Mouse (Mus musculus) heart, embryonic 14.5 days (tissue): ENCODE data around the gene Xpo6. TPM values are rescaled to one million over a fixed set of nuclear protein-coding genes. Genes with fewer than 3 reads are reported as not detected.

ENCODE experiments used
- ATAC-seq: fragments of 200-750 bp; cut with Nextera tagmentation; 2 replicates; pipeline ENCODE4 v1.8.0; 2017; ENCODE audit warnings: low read depth, moderate TSS enrichment; ENCODE audit not compliant: insufficient number of reproducible peaks, insufficient read depth, low FRiP score
- H3K27ac ChIP-seq, 2 experiments: fragments of 200-500 bp in 1 of 2; fragments of 300-500 bp in 1 of 2; sonication (generic) in 1 of 2; replicated peaks in 1 of 2; 2 replicates each; pipeline ENCODE4 v1.5.1; 2012 to 2014; ENCODE audit warnings: low read depth in 2 of 2, low read length in 2 of 2, control low read depth in 1 of 2, mild to moderate bottlenecking in 1 of 2, mixed read lengths in 1 of 2; ENCODE audit not compliant: control insufficient read depth in 1 of 2, insufficient read depth in 1 of 2
- H3K27me3 ChIP-seq: fragments of 300-500 bp; sonication (generic); 2 replicates; pipeline ENCODE4 v1.6.1; 2014; ENCODE audit warnings: mild to moderate bottlenecking, low read length, control low read depth; ENCODE audit not compliant: control insufficient read depth, insufficient read depth
- H3K36me3 ChIP-seq: fragments of 300-500 bp; sonication (generic); 2 replicates; pipeline ENCODE4 v1.6.1; 2014; ENCODE audit warnings: mild to moderate bottlenecking, control low read depth, low read length, mixed read lengths; ENCODE audit not compliant: control insufficient read depth, insufficient read depth
- H3K4me1 ChIP-seq, 2 experiments: fragments of 200-500 bp in 1 of 2; fragments of 300-500 bp in 1 of 2; sonication (generic) in 1 of 2; 2 replicates each; pipeline ENCODE4 v1.6.1; 2012 to 2014; ENCODE audit warnings: low read length in 2 of 2, control low read depth in 1 of 2, mixed read lengths in 1 of 2; ENCODE audit not compliant: control insufficient read depth in 2 of 2, insufficient read depth in 2 of 2
- H3K4me2 ChIP-seq: fragments of 300-500 bp; sonication (generic); 2 replicates; pipeline ENCODE4 v1.6.1; 2014; ENCODE audit warnings: mild to moderate bottlenecking, low read length
- H3K4me3 ChIP-seq, 2 experiments: fragments of 200-500 bp in 1 of 2; fragments of 300-500 bp in 1 of 2; sonication (generic) in 1 of 2; 2 replicates each; pipeline ENCODE4 v1.5.1; 2012 to 2014; ENCODE audit warnings: low read length in 2 of 2, mild to moderate bottlenecking in 2 of 2, control low read depth in 1 of 2, low read depth in 1 of 2, moderate library complexity in 1 of 2; ENCODE audit not compliant: control insufficient read depth in 1 of 2, insufficient read depth in 1 of 2
- H3K9ac ChIP-seq: fragments of 300-500 bp; sonication (generic); 2 replicates; pipeline ENCODE4 v1.6.1; 2014; ENCODE audit warnings: mild to moderate bottlenecking, low read length
- H3K9me3 ChIP-seq: fragments of 300-500 bp; sonication (generic); 2 replicates; pipeline ENCODE4 v1.6.1; 2016; ENCODE audit warnings: low read length, control low read depth; ENCODE audit not compliant: control insufficient read depth
- WGBS: fragments of 180-500 bp; shearing (Covaris S2); extraction: QIAGEN DNeasy Blood & Tissue Kit; methylation state at CpG from one replicate; pipeline ENCODE4 v1.1.7; 2014; 5-methylcytosine and 5-hydroxymethylcytosine counted together
- polyA plus RNA-seq: library from polyadenylated mRNA; unstranded; fragments of >200 nt; fragmentation: Nextera tagmentation; extraction: Ambion mirVana; gene quantifications from 2 replicates; pipeline ENCODE4 v1.2.1, GENCODE M21; 2014

Xpo6 gene
- polyA plus RNA-seq, 1 experiment from 2014 or later: 33.8 TPM

DNA sequence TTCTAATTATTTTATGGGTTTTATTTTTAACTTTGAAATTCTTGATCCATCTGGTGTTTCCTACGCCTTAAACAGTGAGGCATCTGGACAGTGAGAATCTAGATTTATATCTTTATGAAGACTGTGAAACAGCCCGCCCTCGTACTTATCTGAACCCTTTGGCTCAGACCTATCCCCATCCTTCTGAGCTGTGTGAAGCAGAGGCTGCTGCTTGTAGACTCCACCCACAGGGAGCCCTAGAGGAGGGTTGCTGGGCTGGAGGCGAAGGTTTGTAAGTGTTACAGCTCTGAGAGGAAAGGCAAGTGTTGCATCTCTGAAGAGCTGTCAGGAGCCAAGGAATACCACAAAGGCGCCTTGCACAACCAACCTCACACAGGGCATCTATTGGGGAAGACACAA is 36.5 kb upstream of the Xpo6 start:
- no peak for ATAC-seq
- H3K4me2 ChIP-seq: no peak overlapping the region
- peaks cover 3 to 5% of the 10 kb centered on the region in 2 experiments; a peak in 2 of 4 replicates for H3K4me1 ChIP-seq
- no peaks in the 10 kb centered on the region for H3K36me3 ChIP-seq
- H3K27me3 ChIP-seq: no peaks in the 10 kb centered on the region
- H3K27ac ChIP-seq: no peak overlapping the region
- no peak overlapping the region for H3K9ac ChIP-seq
- no peaks in the 10 kb centered on the region for H3K9me3 ChIP-seq
- WGBS: 51% methylated on average over 5 of the region's 5 CpGs
- no peak overlapping the region for H3K4me3 ChIP-seq

DNA sequence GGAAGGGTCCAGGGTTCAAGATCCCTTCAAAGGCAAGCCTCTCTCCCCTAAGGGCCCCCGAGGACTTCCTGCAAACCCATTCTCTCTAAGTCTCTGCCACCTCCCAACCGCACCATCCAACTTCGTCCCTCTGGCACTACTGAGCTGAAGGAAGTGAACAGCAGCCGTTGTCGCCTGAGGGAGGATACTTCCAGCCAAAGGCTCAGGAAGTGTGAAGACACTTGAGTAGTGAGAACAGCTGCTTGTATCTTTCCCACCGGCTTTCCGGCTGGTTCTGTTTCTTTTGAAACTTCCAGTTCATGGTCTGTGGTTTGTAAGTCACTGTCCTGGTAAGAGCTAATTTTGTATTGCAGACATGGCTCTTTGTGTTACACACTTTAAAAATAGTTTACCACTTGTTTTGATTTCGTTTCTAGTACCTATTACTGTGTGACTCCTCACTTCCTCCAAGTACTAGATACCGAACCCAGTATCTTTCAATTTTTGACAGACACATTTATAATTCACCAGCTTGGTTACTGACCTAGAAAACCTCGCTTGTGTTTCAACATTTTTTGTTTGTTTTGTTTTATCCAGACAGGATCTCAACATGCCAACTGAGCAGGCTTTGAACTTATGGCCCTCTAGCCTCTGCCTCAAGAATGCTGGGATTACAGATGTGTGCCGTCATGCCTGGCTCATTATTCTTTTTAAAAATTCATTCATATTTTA is 35.9 kb upstream of the Xpo6 start:
- Histone ChIP-seq H3K9ac (no peak overlapping the region), H3K9me3 (no peaks in the 10 kb centered on the region), H3K4me1 (peaks cover 3 to 5% of the 10 kb centered on the region in 2 experiments; a peak in 2 of 4 replicates), H3K27me3 (no peaks in the 10 kb centered on the region), H3K4me3 (no peak overlapping the region), H3K4me2 (no peak overlapping the region), H3K36me3 (no peaks in the 10 kb centered on the region), H3K27ac (no peak overlapping the region)
- no peak for ATAC-seq
- WGBS: 42% methylated on average over 11 of the region's 11 CpGs

DNA sequence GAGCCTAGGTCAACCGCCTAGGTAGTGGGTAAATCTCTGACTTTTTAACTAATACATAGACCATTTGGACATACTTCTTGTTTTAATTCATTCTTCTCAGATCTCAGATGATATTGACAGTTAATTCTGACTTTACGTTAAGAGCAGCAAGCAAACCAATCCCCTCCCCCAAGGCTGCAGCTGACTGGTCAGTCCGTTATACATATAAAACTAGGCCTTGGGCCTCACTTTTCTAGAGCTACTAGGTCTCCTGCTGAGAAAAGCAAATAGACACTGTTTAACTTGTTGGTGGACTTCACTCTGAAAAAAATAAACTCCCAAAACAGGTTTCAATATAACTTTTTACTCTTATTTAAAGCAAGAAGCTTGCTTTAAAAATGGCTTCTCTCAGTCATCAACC is 34.3 kb upstream of the Xpo6 start:
- H3K27me3 ChIP-seq: no peaks in the 10 kb centered on the region
- H3K9ac ChIP-seq: no peak overlapping the region
- H3K9me3 ChIP-seq: no peaks in the 10 kb centered on the region
- H3K36me3 ChIP-seq: no peaks in the 10 kb centered on the region
- H3K27ac ChIP-seq: no peak overlapping the region
- WGBS: 86% methylated on average over 3 of the region's 3 CpGs
- no peak for ATAC-seq
- peaks cover 3 to 5% of the 10 kb centered on the region in 2 experiments; a peak in 2 of 4 replicates for H3K4me1 ChIP-seq
- H3K4me2 ChIP-seq: no peak overlapping the region
- H3K4me3 ChIP-seq: no peak overlapping the region

DNA sequence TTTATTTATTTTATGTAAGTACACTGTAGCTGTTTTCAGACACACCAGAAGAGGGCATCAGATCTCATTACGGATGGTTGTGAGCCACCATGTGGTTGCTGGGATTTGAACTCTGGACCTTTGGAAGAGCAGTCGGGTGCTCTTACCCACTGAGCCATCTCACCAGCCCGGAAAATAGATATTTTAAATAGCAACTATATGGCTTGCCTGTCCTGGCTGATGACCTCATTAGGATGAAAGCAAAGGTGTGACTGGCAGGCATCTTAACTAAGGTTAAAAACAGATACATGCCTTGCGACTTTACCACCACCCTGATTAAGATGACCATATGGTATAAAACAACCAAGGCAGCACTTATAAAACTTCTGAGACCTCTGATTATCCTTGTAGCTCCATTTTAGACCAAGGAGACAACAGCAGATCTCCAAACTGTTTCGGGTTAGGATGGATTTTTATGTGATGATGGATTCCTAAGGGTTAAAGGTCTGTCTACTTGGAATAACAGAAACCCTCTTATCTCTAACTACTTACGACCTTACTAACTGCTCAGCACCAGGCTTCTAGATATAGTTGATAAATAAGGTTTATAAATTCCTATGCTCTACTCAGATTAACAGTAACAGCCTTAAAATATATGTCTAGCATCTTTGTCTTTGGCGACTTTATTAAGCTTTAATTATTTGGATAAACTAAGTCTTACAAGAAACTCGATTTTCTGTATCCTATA is 32.2 kb upstream of the Xpo6 start:
- H3K36me3 ChIP-seq: no peaks in the 10 kb centered on the region
- no peak overlapping the region for H3K9ac ChIP-seq
- no peak overlapping the region for H3K4me2 ChIP-seq
- H3K9me3 ChIP-seq: no peaks in the 10 kb centered on the region
- H3K4me3 ChIP-seq: no peak overlapping the region
- no peak for ATAC-seq
- WGBS: 53% methylated on average over 7 of the region's 8 CpGs
- H3K27me3 ChIP-seq: no peaks in the 10 kb centered on the region
- H3K4me1 ChIP-seq: peaks cover 3 to 5% of the 10 kb centered on the region in 2 experiments; a peak in 2 of 4 replicates
- no peak overlapping the region for H3K27ac ChIP-seq

DNA sequence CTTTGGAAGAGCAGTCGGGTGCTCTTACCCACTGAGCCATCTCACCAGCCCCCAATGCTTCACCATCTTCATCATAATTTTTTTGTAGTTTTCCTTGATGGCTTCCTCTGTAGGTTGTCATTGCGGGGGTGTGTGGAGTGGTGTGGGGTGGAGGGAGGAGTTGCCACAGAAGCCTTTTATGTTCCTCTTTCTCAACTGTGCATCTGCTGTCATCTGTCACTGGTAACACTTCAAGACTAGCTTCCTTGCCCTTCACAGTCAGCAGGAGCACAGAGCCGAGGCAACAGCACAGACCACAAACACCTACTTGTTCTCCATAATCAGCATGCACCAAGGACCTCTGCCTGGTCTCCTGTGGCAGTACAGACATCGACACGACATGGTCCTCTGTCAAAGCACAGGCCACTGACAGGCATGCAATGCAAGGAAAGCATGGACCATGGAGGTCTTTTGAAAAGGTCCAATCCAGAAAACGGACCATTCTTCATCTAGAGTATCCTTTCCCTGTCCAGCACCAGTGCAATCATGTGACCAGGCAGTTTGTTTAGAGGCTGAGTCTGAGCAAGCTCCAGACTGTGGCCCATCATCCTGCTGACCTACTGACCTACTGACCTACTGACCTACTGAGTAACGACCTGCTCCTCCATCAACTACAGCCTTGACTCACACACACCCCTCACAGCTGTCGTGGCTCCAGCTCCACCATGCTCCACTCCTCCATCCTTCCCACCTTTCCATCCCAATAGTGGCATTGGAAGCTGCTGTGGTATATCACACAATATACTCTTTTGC is 30.3 kb upstream of the Xpo6 start:
- no peak for ATAC-seq
- H3K4me3 ChIP-seq: no peak overlapping the region
- H3K9me3 ChIP-seq: no peaks in the 10 kb centered on the region
- H3K27ac ChIP-seq: no peak overlapping the region
- no peak overlapping the region for H3K4me2 ChIP-seq
- no peaks in the 10 kb centered on the region for H3K36me3 ChIP-seq
- no peaks in the 10 kb centered on the region for H3K4me1 ChIP-seq
- WGBS: 65% methylated on average over 8 of the region's 8 CpGs
- H3K27me3 ChIP-seq: no peaks in the 10 kb centered on the region
- no peak overlapping the region for H3K9ac ChIP-seq

DNA sequence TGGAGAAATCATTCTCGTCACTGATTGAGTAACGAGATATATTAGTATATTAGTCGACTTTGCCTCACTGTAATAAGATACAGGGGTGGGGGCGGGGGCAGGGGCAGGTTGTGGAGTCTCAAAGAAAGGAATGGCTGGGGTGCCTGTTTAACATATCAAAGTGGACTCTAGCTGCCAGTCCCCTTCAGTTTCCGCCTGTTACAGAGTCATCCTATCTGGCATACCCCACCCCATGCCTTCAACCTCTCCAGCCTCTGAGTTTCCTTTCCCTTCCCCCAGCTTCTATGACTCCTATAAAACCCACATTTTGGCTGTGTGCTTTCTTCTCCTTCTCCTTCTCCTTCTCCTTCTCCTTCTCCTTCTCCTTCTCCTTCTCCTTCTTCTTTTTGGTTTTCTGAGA is 25.8 kb upstream of the Xpo6 start:
- ATAC-seq: no peak
- no peaks in the 10 kb centered on the region for H3K27me3 ChIP-seq
- no peak overlapping the region for H3K4me2 ChIP-seq
- no peak overlapping the region for H3K27ac ChIP-seq
- H3K36me3 ChIP-seq: no peaks in the 10 kb centered on the region
- no peaks in the 10 kb centered on the region for H3K9me3 ChIP-seq
- H3K9ac ChIP-seq: no peak overlapping the region
- no peak overlapping the region for H3K4me3 ChIP-seq
- no peaks in the 10 kb centered on the region for H3K4me1 ChIP-seq
- 36% methylated on average over 5 of the region's 5 CpGs for WGBS

DNA sequence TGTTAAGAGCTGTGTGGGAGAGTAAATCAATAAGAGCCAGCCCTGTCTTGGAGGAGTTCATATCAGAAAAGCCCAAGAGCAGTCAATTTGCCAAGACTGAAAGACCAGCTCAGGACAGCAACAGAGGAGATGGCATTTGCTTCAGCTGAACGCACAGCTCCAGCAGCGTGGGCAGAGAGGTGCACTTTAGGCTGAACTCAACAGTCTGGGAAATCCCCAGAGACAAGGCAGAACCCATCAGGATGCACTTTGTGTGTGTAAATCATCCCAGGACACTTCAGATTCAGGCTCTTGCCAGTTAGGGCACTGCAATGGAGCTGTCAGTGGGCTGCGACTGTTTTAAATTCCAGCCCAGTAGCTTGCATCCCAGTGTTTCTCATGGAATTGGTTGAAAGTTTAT is 22.5 kb upstream of the Xpo6 start:
- Histone ChIP-seq H3K27ac (no peak overlapping the region), H3K9me3 (no peaks in the 10 kb centered on the region), H3K9ac (no peak overlapping the region), H3K4me2 (no peak overlapping the region), H3K4me1 (no peaks in the 10 kb centered on the region), H3K27me3 (no peaks in the 10 kb centered on the region), H3K4me3 (no peak overlapping the region), H3K36me3 (no peaks in the 10 kb centered on the region)
- ATAC-seq: no peak
- WGBS: 53% methylated on average over 3 of the region's 3 CpGs
